Mouse (Mus musculus) spleen, adult 2 months (tissue): Measurements from ENCODE around the gene Zxdc.

Experiments
- CTCF ChIP-seq: fragments of 200-500 bp; IDR thresholded peaks from 2 replicates; pipeline ENCODE4 v1.5.1; 2011; ENCODE audit warnings: mild to moderate bottlenecking, inconsistent platforms; ENCODE audit not compliant: insufficient read depth, insufficient read length, insufficient replicate concordance; ENCODE audit errors: extremely low read depth
- POLR2A ChIP-seq: fragments of 200-500 bp; IDR thresholded peaks from 2 replicates; pipeline ENCODE4 v1.6.1; 2011; ENCODE audit warnings: low read depth, low read length, inconsistent platforms

DNA sequence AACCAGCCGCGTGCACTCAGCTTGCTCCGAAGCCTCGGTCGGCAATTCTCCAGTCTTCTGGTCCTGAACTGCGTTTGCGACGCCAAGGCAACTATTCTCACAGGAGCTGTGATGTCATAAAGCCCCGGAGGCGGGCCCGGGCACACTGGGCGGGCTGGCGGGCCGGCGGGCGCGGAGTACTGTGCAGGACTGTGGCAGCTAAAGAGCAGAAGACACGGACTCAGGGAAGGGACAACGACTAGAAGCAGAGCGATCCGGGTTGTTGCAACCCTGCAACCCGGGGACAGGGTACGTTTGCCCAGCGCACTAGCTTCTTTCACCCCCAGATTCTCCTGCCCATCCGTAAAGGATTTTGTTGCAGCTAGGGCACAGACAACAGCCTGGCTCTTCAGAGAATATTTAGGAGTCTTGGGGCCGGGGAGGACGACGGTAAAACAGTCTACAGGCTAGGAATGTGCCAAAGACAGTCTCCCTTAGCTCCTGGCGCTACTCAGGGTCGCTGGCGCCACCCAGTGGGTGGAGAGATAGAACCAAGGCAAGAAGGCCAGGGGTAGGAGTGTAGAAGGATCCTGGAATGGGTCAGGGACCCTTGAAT lies 59.2 kb downstream of the Zxdc start, which contains the start of gene Cfap100:
- TF ChIP-seq CTCF (no peak), POLR2A (no peak)
